Mouse (Mus musculus): ENCODE results near the gene Iars.

GRCm38 (mm10) chr13:49766269-49766668 lies 84.4 kb downstream of the Iars start:
- TF ChIP-seq CTCF (conservative IDR thresholded peaks at IDR 0.05; ENCODE audit: low read length), result no peak
- no peak for TF ChIP-seq POU5F1 (IDR thresholded peaks at IDR 0.05; ENCODE audit: borderline replicate concordance, low read length)
